Mouse (Mus musculus) MEL (cell line): ENCODE measurements around the gene Csmd2. TPM values are rescaled to one million over a fixed set of nuclear protein-coding genes. Genes with fewer than 3 reads are reported as not detected.

Experiments
- DNase-seq: peaks from one replicate; pipeline ENCODE4 v3.0.0; 2011; ENCODE audit warnings: low read depth, low spot score
- H3K27ac ChIP-seq: 2 replicates; pipeline ENCODE4 v1.5.1; 2012; ENCODE audit warnings: low read depth, mild to moderate bottlenecking, control low read depth, low read length, moderate library complexity; ENCODE audit not compliant: control insufficient read depth
- H3K27me3 ChIP-seq, 2 experiments: fragments of 150-350 bp in 1 of 2; sonication (generic) in 1 of 2; 2 replicates each; pipeline ENCODE4 v1.6.1; 2012; ENCODE audit warnings: low read length in 2 of 2, mild to moderate bottlenecking in 2 of 2, improper control_type of control experiment in 1 of 2, moderate library complexity in 1 of 2; ENCODE audit not compliant: insufficient read depth in 2 of 2, control insufficient read depth in 1 of 2
- H3K36me3 ChIP-seq, 2 experiments: 2 replicates each; pipeline ENCODE4 v1.6.1; 2012 to 2014; ENCODE audit warnings: low read length in 2 of 2, improper control_type of control experiment in 1 of 2, inconsistent platforms in 1 of 2, mild to moderate bottlenecking in 1 of 2; ENCODE audit not compliant: insufficient read depth in 2 of 2, control insufficient read depth in 1 of 2
- H3K4me1 ChIP-seq, 2 experiments: fragments of 150-350 bp in 1 of 2; sonication (generic) in 1 of 2; 2 replicates each; pipeline ENCODE4 v1.6.1; 2012; ENCODE audit warnings: low read length in 2 of 2, improper control_type of control experiment in 1 of 2, mild to moderate bottlenecking in 1 of 2; ENCODE audit not compliant: insufficient read depth in 2 of 2, control insufficient read depth in 1 of 2
- H3K4me3 ChIP-seq, 2 experiments: fragments of 150-350 bp in 1 of 2; sonication (generic) in 1 of 2; 2 replicates each; pipeline ENCODE4 v1.5.1; 2012; ENCODE audit warnings: low read depth in 2 of 2, low read length in 2 of 2, mild to moderate bottlenecking in 2 of 2, moderate library complexity in 2 of 2, control low read depth in 1 of 2, improper control_type of control experiment in 1 of 2; ENCODE audit not compliant: control insufficient read depth in 1 of 2, insufficient read depth in 1 of 2
- H3K79me2 ChIP-seq: 2 replicates; pipeline ENCODE4 v1.6.1; 2012; ENCODE audit warnings: mild to moderate bottlenecking, low read length, moderate library complexity; ENCODE audit not compliant: control insufficient read depth, poor library complexity, insufficient read depth
- H3K9ac ChIP-seq: 2 replicates; pipeline ENCODE4 v1.6.1; 2012; ENCODE audit warnings: low read depth, mild to moderate bottlenecking, control low read depth, low read length, moderate library complexity; ENCODE audit not compliant: control insufficient read depth, poor library complexity, severe bottlenecking
- H3K9me3 ChIP-seq: fragments of 150-350 bp; sonication (generic); replicated peaks from 2 replicates; pipeline ENCODE4 v1.6.1; 2012; ENCODE audit warnings: mild to moderate bottlenecking, low read length, improper control_type of control experiment, moderate library complexity; ENCODE audit not compliant: insufficient read depth
- CHD1 ChIP-seq: IDR thresholded peaks from 2 replicates; pipeline ENCODE4 v1.6.1; 2012; ENCODE audit warnings: low read depth, mild to moderate bottlenecking, inconsistent platforms, low read length, improper control_type of control experiment
- CHD2 ChIP-seq: IDR thresholded peaks from 2 replicates; pipeline ENCODE4 v1.6.1; 2011; ENCODE audit warnings: low read length, improper control_type of control experiment
- ELF1 ChIP-seq: IDR thresholded peaks from 2 replicates; pipeline ENCODE4 v1.6.1; 2014; ENCODE audit warnings: low read depth, mild to moderate bottlenecking, inconsistent platforms, low read length, improper control_type of control experiment, moderate library complexity
- ETS1 ChIP-seq: IDR thresholded peaks from 2 replicates; pipeline ENCODE4 v1.6.1; 2012; ENCODE audit warnings: low read depth, mild to moderate bottlenecking, inconsistent platforms, low read length, improper control_type of control experiment, moderate library complexity
- GABPA ChIP-seq: IDR thresholded peaks from 2 replicates; pipeline ENCODE4 v1.6.1; 2012; ENCODE audit warnings: low read depth, mild to moderate bottlenecking, inconsistent platforms, low read length, improper control_type of control experiment, moderate library complexity
- GATA1 ChIP-seq: IDR thresholded peaks from 2 replicates; pipeline ENCODE4 v1.6.1; 2011; ENCODE audit warnings: low read depth, low read length, improper control_type of control experiment
- MAZ ChIP-seq: IDR thresholded peaks from 2 replicates; pipeline ENCODE4 v1.6.1; 2012; ENCODE audit warnings: low read depth, mild to moderate bottlenecking, inconsistent platforms, low read length, improper control_type of control experiment
- MXI1 ChIP-seq: IDR thresholded peaks from 2 replicates; pipeline ENCODE4 v1.6.1; 2011; ENCODE audit warnings: mild to moderate bottlenecking, low read depth, low read length, improper control_type of control experiment
- MYB ChIP-seq: IDR thresholded peaks from 2 replicates; pipeline ENCODE4 v1.6.1; 2011; ENCODE audit warnings: mild to moderate bottlenecking, low read depth, low read length, improper control_type of control experiment
- MYC ChIP-seq: IDR thresholded peaks from 2 replicates; pipeline ENCODE4 v1.6.1; 2011; ENCODE audit warnings: low read depth, mild to moderate bottlenecking, low read length, improper control_type of control experiment, moderate library complexity
- NRF1 ChIP-seq: IDR thresholded peaks from 2 replicates; pipeline ENCODE4 v1.6.1; 2014; ENCODE audit warnings: low read depth, mild to moderate bottlenecking, inconsistent platforms, low read length, improper control_type of control experiment, moderate library complexity; ENCODE audit not compliant: poor library complexity, insufficient read depth, severe bottlenecking
- RAD21 ChIP-seq: IDR thresholded peaks from 2 replicates; pipeline ENCODE4 v1.6.1; 2011; ENCODE audit warnings: mild to moderate bottlenecking, low read depth, low read length, improper control_type of control experiment
- RCOR1 ChIP-seq: IDR thresholded peaks from 2 replicates; pipeline ENCODE4 v1.6.1; 2012; ENCODE audit warnings: low read depth, mild to moderate bottlenecking, inconsistent platforms, low read length, improper control_type of control experiment
- SIN3A ChIP-seq: IDR thresholded peaks from 2 replicates; pipeline ENCODE4 v1.6.1; 2012; ENCODE audit warnings: low read length, improper control_type of control experiment, inconsistent platforms
- SMC3 ChIP-seq: IDR thresholded peaks from 2 replicates; pipeline ENCODE4 v1.6.1; 2011; ENCODE audit warnings: low read depth, low read length, improper control_type of control experiment
- TAL1 ChIP-seq: IDR thresholded peaks from 2 replicates; pipeline ENCODE4 v1.6.1; 2012; ENCODE audit warnings: mild to moderate bottlenecking, inconsistent platforms, low read length, moderate library complexity, mixed read lengths
- TCF12 ChIP-seq: IDR thresholded peaks from 2 replicates; pipeline ENCODE4 v1.6.1; 2014; ENCODE audit warnings: low read depth, mild to moderate bottlenecking, inconsistent platforms, low read length, improper control_type of control experiment, moderate library complexity
- ZNF384 ChIP-seq: IDR thresholded peaks from 2 replicates; pipeline ENCODE4 v1.6.1; 2012; ENCODE audit warnings: low read depth, mild to moderate bottlenecking, inconsistent platforms, low read length, improper control_type of control experiment
- polyA plus RNA-seq, 2 experiments: library from polyadenylated mRNA; stranded (reverse) in 1 of 2; unstranded in 1 of 2; fragments of >175 nt in 1 of 2; fragments of >200 nt in 1 of 2; gene quantifications; 2 replicates each; pipeline versions ENCODE4 v1.2.1 to v1.2.4; 2012; ENCODE audit warnings: low replicate concordance in 2 of 2, low read depth in 1 of 2; ENCODE audit not compliant: insufficient read length in 2 of 2, insufficient read depth in 1 of 2, missing spikeins in 1 of 2
- total RNA-seq: library from RNA; depleted of rRNA; stranded (reverse); fragments of 300-350 nt; gene quantifications from 2 replicates; pipeline ENCODE4 v1.2.3, GENCODE M21; 2012

The Csmd2 gene
- total and polyA plus RNA-seq, 3 experiments = not detected

DNA sequence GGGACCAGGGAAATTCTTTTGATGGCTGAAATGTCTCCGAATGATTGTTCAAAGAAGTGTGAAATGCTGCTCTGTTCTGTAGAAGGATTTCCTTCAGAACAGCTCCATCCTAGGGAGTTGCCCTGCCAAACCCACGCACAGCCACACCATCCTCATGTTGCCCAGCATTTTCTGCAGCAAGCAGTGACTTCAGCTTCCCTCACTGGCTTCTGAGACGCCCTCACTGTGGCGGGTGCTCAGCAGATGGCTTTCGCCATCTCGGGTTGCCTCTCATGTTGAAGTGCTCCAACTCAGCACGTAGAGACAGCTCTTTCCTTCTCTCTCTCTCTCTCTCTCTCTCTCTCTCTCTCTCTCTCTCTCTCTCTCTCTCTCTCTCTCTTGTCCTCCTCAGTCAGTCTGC is 353.7 kb downstream of the Csmd2 start:
- no peak overlapping the region for H3K9ac ChIP-seq
- H3K27ac ChIP-seq = no peak overlapping the region
- no peaks in the 10 kb centered on the region for H3K27me3 ChIP-seq
- no peak overlapping the region for H3K4me3 ChIP-seq
- no peak for DNase-seq
- no peaks in the 10 kb centered on the region for H3K4me1 ChIP-seq
- no peaks in the 10 kb centered on the region for H3K9me3 ChIP-seq
- H3K79me2 ChIP-seq = no peaks in the 10 kb centered on the region
- no peak for TF ChIP-seq MYC
- TF ChIP-seq SIN3A = no peak
- no peak for TF ChIP-seq CHD2
- no peak for TF ChIP-seq ELF1
- TF ChIP-seq MYB = no peak
- TF ChIP-seq GATA1 = no peak
- no peak for TF ChIP-seq TCF12
- no peak for TF ChIP-seq ZNF384
- no peak for TF ChIP-seq ETS1
- no peaks in the 10 kb centered on the region for H3K36me3 ChIP-seq

DNA sequence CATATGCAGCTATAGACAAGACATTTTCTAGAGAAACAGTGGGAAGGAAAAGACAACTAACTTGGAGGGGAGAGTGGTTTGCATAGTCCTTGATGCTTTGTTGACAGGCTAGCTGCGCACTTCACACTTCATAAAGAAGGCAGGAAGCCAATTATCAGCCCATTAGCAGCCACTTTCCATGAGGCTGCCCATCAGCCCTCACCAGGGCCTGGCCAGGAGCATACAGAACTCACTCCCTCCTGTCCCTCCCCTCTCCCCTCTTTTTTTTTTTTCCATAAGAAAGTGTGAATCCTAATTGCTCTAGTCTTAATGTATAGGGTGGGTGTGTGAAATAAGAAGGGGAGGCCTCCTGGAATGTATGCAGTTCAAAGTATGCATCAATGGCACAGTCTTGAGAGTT is 354.6 kb downstream of the Csmd2 start:
- H3K4me1 ChIP-seq = no peaks in the 10 kb centered on the region
- H3K9ac ChIP-seq = no peak overlapping the region
- no peaks in the 10 kb centered on the region for H3K9me3 ChIP-seq
- no peak for DNase-seq
- no peak overlapping the region for H3K4me3 ChIP-seq
- TF ChIP-seq MYB (no peak), CHD1 (no peak), RAD21 (no peak), NRF1 (no peak), SMC3 (no peak), RCOR1 (no peak), GATA1 (no peak), GABPA (no peak), MXI1 (no peak), TAL1 (no peak), TCF12 (no peak), MAZ (no peak)
- no peaks in the 10 kb centered on the region for H3K79me2 ChIP-seq
- H3K27me3 ChIP-seq = no peaks in the 10 kb centered on the region
- no peaks in the 10 kb centered on the region for H3K36me3 ChIP-seq
- no peak overlapping the region for H3K27ac ChIP-seq
